Mouse (Mus musculus) lung, embryonic 15.5 days (tissue): ENCODE measurements around the gene Ces1b. TPM values are rescaled to one million over a fixed set of nuclear protein-coding genes. Genes with fewer than 3 reads are reported as not detected.

Experiments used
- ATAC-seq: fragments of 200-750 bp; cut with Nextera tagmentation; 2 replicates; pipeline ENCODE4 v1.8.0; 2017; ENCODE audit warnings: moderate number of reproducible peaks, borderline replicate concordance; ENCODE audit not compliant: low FRiP score, low TSS enrichment; ENCODE audit errors: extremely low read depth
- H3K27ac ChIP-seq: fragments of 300-500 bp; sonication (generic); 2 replicates; pipeline ENCODE4 v1.5.1; 2015; ENCODE audit warnings: moderate library complexity, mild to moderate bottlenecking, inconsistent platforms
- H3K27me3 ChIP-seq: fragments of 300-500 bp; sonication (generic); 2 replicates; pipeline ENCODE4 v1.6.1; 2015; ENCODE audit warnings: inconsistent platforms
- H3K36me3 ChIP-seq: fragments of 300-500 bp; sonication (generic); 2 replicates; pipeline ENCODE4 v1.6.1; 2015; ENCODE audit warnings: inconsistent platforms
- H3K4me1 ChIP-seq: fragments of 300-500 bp; sonication (generic); 2 replicates; pipeline ENCODE4 v1.6.1; 2015; ENCODE audit warnings: inconsistent platforms
- H3K4me2 ChIP-seq: fragments of 300-500 bp; sonication (generic); 2 replicates; pipeline ENCODE4 v1.6.1; 2015; ENCODE audit warnings: inconsistent platforms, mild to moderate bottlenecking, moderate library complexity
- H3K4me3 ChIP-seq: fragments of 300-500 bp; sonication (generic); 2 replicates; pipeline ENCODE4 v1.5.1; 2015; ENCODE audit warnings: mild to moderate bottlenecking, inconsistent platforms
- H3K9ac ChIP-seq: fragments of 300-500 bp; sonication (generic); 2 replicates; pipeline ENCODE4 v1.6.1; 2015; ENCODE audit warnings: inconsistent platforms
- H3K9me3 ChIP-seq: fragments of 300-500 bp; sonication (generic); 2 replicates; pipeline ENCODE4 v1.6.1; 2016; ENCODE audit warnings: inconsistent platforms
- WGBS: fragments of 180-500 bp; shearing (Covaris S2); methylation state at CpG from one replicate; pipeline ENCODE4 v1.1.7; 2015; 5-methylcytosine and 5-hydroxymethylcytosine counted together
- polyA plus RNA-seq: library from polyadenylated mRNA; unstranded; fragments of >200 nt; fragmentation: Nextera tagmentation; extraction: Ambion mirVana; gene quantifications from 2 replicates; pipeline ENCODE4 v1.2.1, GENCODE M21; 2015

Gene Ces1b
- 0.24 TPM in 1 of 2 replicates, not detected in the other for polyA plus RNA-seq

DNA sequence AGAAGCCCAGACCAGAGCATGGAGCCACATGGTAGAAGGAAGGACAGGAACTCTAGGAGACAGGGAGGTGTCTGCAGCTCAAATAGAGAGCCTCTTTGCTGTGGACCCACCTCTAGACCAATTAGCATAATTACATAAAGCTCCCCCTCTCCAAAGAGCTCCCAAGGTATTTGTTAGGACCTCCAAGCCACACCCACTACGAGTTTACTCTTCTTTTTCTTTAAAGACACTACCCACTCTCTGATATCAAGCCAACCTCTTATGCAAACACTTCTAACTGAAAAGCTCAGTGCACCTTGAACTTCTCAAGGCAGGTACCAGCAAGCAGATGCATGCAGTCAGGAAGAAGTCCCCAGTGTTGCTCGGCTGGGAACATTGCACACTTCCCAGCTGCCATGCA lies at the start of gene Ces1b:
Ces1b (minus strand) TSS at position 131 of the 400 bp plus-strand sequence.
- no peak within 1 kb of the TSS for H3K27ac ChIP-seq
- WGBS = 46% methylated on average over 2 of the region's 2 CpGs
- no peak for ATAC-seq

DNA sequence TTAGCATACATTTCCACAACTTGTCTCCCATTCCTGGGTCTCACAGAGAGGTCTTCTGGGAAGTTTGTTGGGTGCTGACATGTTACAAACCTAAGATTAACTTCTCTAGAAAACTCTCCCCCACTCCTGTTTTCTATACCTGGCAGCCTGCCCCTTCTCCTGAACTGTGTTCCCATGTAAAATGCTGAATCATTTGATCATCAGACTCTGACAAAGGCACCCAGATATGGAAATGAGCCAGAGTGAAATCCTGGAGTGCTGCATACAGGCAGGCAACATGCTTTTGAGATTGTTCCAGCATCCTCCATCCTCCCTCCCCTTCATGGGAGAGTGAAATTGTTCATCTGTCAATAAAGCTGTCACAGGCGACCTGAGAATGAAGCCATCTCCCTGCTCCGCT lies 46.7 kb upstream of the Ces1b start:
- WGBS = 63% methylated on average over 2 of the region's 2 CpGs
- ATAC-seq = no peak
- no peak overlapping the region for H3K9ac ChIP-seq

More for the DNA sequence above, at the start of gene Ces1b:
- H3K4me2 ChIP-seq = no peak within 1 kb of the TSS
- no peak within 1 kb of the TSS for H3K9ac ChIP-seq
- H3K9me3 ChIP-seq = no peaks in the 10 kb centered on the region
- H3K27me3 ChIP-seq = no peaks in the 10 kb centered on the region
- H3K36me3 ChIP-seq = no peaks in the 10 kb centered on the region
- no peak within 1 kb of the TSS for H3K4me3 ChIP-seq
- H3K4me1 ChIP-seq = no peaks in the 10 kb centered on the region

DNA sequence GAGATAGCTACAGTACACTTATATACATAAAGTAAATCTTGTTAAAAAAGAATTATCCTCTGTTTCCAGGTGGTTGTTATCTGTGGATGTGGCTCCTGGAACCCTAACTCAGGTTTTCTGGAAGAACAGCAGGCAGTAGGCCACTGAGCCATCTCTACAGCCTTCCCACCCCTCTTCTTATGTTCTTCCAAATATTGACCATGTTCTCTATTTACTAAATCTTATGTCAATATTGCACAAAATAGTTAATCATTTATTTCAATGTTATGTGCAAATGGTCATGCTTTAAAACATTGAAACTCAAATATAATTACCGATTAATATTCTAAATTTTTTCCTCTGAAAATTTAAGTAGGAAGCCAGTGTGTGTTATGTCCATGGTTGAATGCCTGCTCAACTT lies 42.2 kb upstream of the Ces1b start:
- no peak for ATAC-seq
- Histone ChIP-seq H3K36me3 (no peaks in the 10 kb centered on the region), H3K4me1 (no peaks in the 10 kb centered on the region), H3K27me3 (no peaks in the 10 kb centered on the region), H3K9ac (no peak overlapping the region), H3K4me2 (no peak overlapping the region), H3K27ac (no peak overlapping the region), H3K9me3 (no peaks in the 10 kb centered on the region), H3K4me3 (no peak overlapping the region)
- 92% methylated on average over 1 of the region's 1 CpGs for whole genome bisulfite sequencing

More for the DNA sequence above, 46.7 kb upstream of the Ces1b start:
- H3K27ac ChIP-seq = no peak overlapping the region
- no peak overlapping the region for H3K4me3 ChIP-seq
- no peaks in the 10 kb centered on the region for H3K36me3 ChIP-seq
- H3K4me1 ChIP-seq = no peaks in the 10 kb centered on the region
- no peak overlapping the region for H3K4me2 ChIP-seq
- H3K27me3 ChIP-seq = no peaks in the 10 kb centered on the region
- H3K9me3 ChIP-seq = no peaks in the 10 kb centered on the region

DNA sequence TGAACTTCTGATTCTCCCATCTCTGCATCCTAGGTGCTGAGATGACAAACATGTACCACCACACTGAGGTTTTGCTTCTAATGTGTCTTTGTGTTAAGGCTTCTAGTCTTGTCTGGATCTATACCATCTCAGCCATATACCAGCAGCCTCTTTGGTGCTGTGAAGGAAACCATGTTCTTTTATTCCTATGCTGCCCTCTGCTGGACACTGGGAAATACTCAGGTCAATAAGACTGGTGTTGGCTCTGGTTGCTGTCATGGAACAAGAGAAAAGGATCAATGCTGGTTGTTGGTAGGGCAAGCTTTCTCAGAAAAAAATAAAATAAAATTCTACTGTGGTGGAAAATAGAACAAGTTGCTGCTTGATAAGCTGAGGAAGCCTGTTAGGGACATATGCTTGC lies 15.6 kb upstream of the Ces1b start:
- Histone ChIP-seq H3K4me1 (no peaks in the 10 kb centered on the region), H3K9ac (no peak overlapping the region), H3K9me3 (no peaks in the 10 kb centered on the region), H3K36me3 (no peaks in the 10 kb centered on the region), H3K4me2 (no peak overlapping the region), H3K4me3 (no peak overlapping the region), H3K27ac (no peak overlapping the region), H3K27me3 (no peaks in the 10 kb centered on the region)
- no peak for ATAC-seq

GRCm38 (mm10) chr8:93091324-93091723 lies 11.5 kb upstream of the Ces1b start:
- Histone ChIP-seq H3K4me3 (no peak overlapping the region), H3K4me1 (peaks cover 6% of the 10 kb centered on the region), H3K4me2 (no peak overlapping the region), H3K9me3 (no peaks in the 10 kb centered on the region), H3K27me3 (no peaks in the 10 kb centered on the region), H3K27ac (no peak overlapping the region), H3K36me3 (no peaks in the 10 kb centered on the region), H3K9ac (no peak overlapping the region)
- no peak for ATAC-seq
- 59% methylated on average over 1 of the region's 1 CpGs for WGBS

DNA sequence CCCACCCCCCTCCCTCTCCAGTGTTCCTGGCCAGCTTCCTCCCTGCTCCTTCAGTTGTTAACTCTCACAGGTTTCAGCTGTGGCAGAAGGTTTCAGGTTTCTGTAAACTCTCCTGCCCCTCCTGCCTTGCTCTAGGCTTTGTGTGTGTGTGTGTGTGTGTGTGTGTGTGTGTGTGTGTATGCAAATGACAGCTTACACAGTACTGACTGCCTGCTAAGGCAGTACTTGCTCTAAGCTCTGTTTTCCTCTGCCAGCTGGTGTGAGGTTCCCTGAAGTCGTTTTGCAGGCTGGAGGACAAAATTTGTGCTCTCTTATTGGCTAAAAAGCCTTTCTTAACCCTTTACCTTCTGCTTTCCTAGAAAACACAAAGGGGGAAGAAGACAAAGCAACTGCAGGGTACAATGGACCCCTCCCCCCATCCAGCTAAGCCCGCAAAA lies 8.9 kb upstream of the Ces1b start:
- Histone ChIP-seq H3K4me3 (no peak overlapping the region), H3K27ac (no peak overlapping the region), H3K9me3 (no peaks in the 10 kb centered on the region), H3K36me3 (no peaks in the 10 kb centered on the region), H3K9ac (no peak overlapping the region), H3K27me3 (no peaks in the 10 kb centered on the region), H3K4me2 (peak overlapping the region; percentile 30; the same call in 1 of the 2 replicates), H3K4me1 (peaks cover 6% of the 10 kb centered on the region)
- ATAC-seq = peak; percentile 62; the same call in 1 of the 2 replicates
- WGBS = 2% methylated on average over 2 of the region's 2 CpGs

GRCm38 (mm10) chr8:93088193-93088592 lies 8.4 kb upstream of the Ces1b start:
- H3K4me2 ChIP-seq = peak overlapping the region; percentile 30; the same call in 1 of the 2 replicates
- no peak for ATAC-seq
- H3K4me1 ChIP-seq = peaks cover 6% of the 10 kb centered on the region
- H3K4me3 ChIP-seq = no peak overlapping the region
- H3K9me3 ChIP-seq = no peaks in the 10 kb centered on the region
- no peaks in the 10 kb centered on the region for H3K36me3 ChIP-seq
- 14% methylated on average over 7 of the region's 7 CpGs for WGBS
- H3K27me3 ChIP-seq = no peaks in the 10 kb centered on the region
- no peak overlapping the region for H3K27ac ChIP-seq
- no peak overlapping the region for H3K9ac ChIP-seq

DNA sequence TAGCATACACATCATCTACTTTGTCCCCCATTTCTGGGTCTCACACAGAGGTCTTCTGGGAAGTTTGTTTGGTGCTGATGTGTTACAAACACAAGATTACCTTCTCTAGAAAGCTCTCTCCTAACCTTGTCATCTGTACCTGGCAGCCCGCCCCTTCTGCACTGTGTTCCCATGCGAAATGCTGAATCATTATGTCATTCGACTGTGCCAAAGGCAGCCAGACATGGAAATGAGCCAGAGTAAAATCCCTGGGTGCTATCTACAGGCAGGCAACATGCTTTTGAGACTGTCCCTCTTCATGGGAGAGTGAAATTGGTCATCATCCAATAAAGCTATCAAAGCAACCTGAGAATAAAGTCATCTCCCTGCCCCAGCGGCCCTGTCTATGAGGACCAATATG lies 4.6 kb downstream of the Ces1b start:
- no peaks in the 10 kb centered on the region for H3K27me3 ChIP-seq
- no peaks in the 10 kb centered on the region for H3K4me1 ChIP-seq
- H3K4me3 ChIP-seq = no peak overlapping the region
- H3K27ac ChIP-seq = no peak overlapping the region
- H3K9me3 ChIP-seq = no peaks in the 10 kb centered on the region
- no peak for ATAC-seq
- H3K9ac ChIP-seq = no peak overlapping the region
- 84% methylated on average over 4 of the region's 4 CpGs for WGBS
- H3K36me3 ChIP-seq = no peaks in the 10 kb centered on the region
- H3K4me2 ChIP-seq = no peak overlapping the region

- Histone ChIP-seq H3K4me1 (no peaks in the 10 kb centered on the region), H3K9ac (no peak overlapping the region), H3K4me3 (no peak overlapping the region), H3K36me3 (no peaks in the 10 kb centered on the region), H3K27ac (no peak overlapping the region), H3K27me3 (no peaks in the 10 kb centered on the region), H3K4me2 (no peak overlapping the region), H3K9me3 (no peaks in the 10 kb centered on the region)
- WGBS = 61% methylated on average over 3 of the region's 3 CpGs
- ATAC-seq = no peak
Measured at GRCm38 (mm10) chr8:93063416-93064117, 16.2 kb downstream of the Ces1b start.

- Histone ChIP-seq H3K4me2 (no peak overlapping the region), H3K27me3 (no peaks in the 10 kb centered on the region), H3K36me3 (no peaks in the 10 kb centered on the region), H3K9me3 (no peaks in the 10 kb centered on the region), H3K4me3 (no peak overlapping the region), H3K27ac (no peak overlapping the region), H3K4me1 (no peaks in the 10 kb centered on the region), H3K9ac (no peak overlapping the region)
- WGBS = 12% methylated on average over 2 of the region's 2 CpGs
- ATAC-seq = 0 out of 2 replicates have a peak, but pooled peaks have one; percentile 49
Measured at GRCm38 (mm10) chr8:93059185-93059584, 20.6 kb downstream of the Ces1b start.

DNA sequence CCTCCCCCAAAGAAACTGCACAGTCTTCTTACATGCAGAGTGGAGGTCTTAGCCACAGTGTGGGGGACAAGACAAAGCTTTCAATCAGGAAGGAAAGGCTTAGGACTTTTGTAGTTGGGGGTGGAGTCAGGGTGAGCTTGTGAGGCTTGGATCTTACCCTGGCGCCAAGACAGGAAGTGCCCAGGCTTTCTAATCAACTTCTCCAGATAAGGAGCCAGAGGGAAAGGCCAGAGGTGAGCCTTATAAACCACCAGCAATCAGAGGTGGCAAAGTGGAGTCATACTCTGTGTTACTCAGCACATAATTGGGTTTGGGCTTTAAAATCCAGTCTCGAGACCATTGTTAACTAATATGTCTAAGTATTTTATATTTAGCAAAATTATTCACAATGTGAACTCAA lies 24.6 kb downstream of the Ces1b start:
- Histone ChIP-seq H3K36me3 (no peaks in the 10 kb centered on the region), H3K9ac (no peak overlapping the region), H3K4me2 (no peak overlapping the region), H3K27ac (no peak overlapping the region), H3K4me3 (no peak overlapping the region), H3K4me1 (no peaks in the 10 kb centered on the region), H3K27me3 (no peaks in the 10 kb centered on the region), H3K9me3 (no peaks in the 10 kb centered on the region)
- WGBS = 24% methylated on average over 2 of the region's 2 CpGs
- ATAC-seq = no peak

DNA sequence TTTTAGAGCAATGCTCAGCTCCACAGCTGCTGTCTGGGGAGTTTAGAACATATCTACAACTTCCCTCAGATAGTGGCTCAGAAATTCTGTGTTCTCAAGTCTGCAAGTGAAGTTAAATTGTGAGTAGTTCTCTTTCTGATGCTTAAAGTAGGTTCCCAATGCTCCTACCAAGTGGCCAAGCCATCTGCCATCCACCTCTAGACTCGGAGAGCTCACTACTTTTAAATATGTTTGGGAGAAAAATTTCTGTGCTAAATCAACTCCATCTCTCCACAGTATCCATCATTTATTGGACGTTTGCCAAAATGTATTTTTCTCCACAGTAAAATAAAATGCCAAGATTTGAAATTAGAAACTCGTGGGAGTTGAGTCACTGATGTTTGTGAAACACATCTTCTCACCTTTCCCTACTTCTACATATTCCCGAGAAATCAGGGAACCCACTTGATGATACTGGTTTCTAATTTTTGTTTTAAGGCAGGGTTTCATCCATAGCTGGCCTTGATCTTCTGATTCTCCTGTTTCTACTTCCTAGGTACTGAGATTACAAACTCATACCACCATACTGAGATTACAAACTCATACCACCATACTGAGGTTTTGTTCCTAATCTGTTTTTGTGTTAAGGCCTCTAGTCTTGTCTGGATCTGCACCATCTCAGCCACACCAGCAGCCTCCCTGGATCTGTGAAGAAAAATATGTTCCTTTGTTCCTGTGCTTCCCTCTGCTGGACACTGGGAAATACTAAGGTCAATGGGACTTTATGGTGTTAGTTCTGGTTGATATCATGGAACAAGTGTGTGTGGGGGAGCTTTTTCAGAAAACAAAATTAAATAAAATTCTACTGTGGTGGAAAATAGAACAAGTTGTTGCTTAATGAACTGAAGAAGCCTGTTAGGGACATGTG lies 31.1 kb downstream of the Ces1b start:
- no peak overlapping the region for H3K9ac ChIP-seq
- H3K4me2 ChIP-seq = no peak overlapping the region
- no peak overlapping the region for H3K27ac ChIP-seq
- no peaks in the 10 kb centered on the region for H3K9me3 ChIP-seq
- H3K4me1 ChIP-seq = no peaks in the 10 kb centered on the region
- H3K27me3 ChIP-seq = no peaks in the 10 kb centered on the region
- no peak for ATAC-seq
- 36% methylated on average over 4 of the region's 4 CpGs for WGBS
- H3K4me3 ChIP-seq = no peak overlapping the region
- H3K36me3 ChIP-seq = no peaks in the 10 kb centered on the region
